Mouse (Mus musculus): Measurements from ENCODE around the gene Kctd3. TPM values are rescaled to one million over a fixed set of nuclear protein-coding genes. Genes with fewer than 3 reads are reported as not detected.

Gene Kctd3
- 37.9 and 39.4 TPM in 2 replicates for polyA plus RNA-seq (2016; fragmentation: Nextera tagmentation; extraction: Ambion mirVana)

DNA sequence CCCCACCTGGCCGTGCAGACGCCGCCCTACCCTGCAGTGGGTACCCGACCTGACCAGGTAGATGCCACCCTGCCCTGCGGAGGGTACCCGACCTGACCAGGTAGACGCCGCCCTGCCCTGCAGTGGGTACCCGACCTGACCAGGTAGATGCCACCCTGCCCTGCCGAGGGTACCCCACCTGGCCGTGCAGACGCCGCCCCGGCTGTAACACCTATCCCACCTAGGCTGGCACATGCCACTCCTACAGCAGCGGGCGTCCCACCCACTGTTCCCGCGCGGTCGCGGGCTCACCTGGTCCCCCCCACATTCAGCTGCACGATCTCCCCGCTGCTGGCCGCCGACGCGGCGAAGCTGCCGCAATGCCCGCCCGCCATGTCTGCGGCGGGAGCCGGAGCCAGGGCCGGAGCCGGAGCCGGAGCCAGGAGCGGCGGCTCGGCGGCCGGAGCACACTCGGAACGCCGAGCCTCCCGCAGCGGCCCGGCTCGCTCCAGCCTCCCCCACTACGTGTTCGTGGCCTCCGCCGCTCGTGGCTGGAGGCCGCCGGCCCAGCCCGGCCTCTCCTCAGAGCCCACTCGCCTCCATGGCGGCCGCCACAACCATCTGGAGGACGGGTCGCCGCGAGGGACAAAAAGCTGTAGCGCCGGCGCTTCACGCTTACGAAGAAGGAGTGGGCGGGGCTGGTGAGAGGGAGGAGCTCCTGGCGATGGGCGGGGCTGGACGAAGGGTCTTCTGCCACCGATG lies at the start of gene Kctd3:
TSS of gene Kctd3 (minus strand) at position 603 of the 741 bp plus-strand sequence.
- Histone ChIP-seq H3K36me3 (replicated peaks) (no peaks in the 10 kb centered on the region; the same call in 1 of the 2 replicates), H3K27ac (peak within 1 kb of the TSS; percentile 78), H3K9me3 (no peaks in the 10 kb centered on the region), H3K4me1 (peaks cover 26% of the 10 kb centered on the region), H3K27me3 (peaks cover 5% of the 10 kb centered on the region; the same call in 1 of the 2 replicates), H3K4me2 (peak within 1 kb of the TSS; percentile 99), H3K9ac (peak within 1 kb of the TSS; percentile 91), H3K4me3 (replicated peaks) (peak within 1 kb of the TSS; percentile 99)
- peak; percentile 93 for ATAC-seq (ENCODE audit: low FRiP score)
- WGBS, result under 1% methylated on average over 64 of the region's 74 CpGs

DNA sequence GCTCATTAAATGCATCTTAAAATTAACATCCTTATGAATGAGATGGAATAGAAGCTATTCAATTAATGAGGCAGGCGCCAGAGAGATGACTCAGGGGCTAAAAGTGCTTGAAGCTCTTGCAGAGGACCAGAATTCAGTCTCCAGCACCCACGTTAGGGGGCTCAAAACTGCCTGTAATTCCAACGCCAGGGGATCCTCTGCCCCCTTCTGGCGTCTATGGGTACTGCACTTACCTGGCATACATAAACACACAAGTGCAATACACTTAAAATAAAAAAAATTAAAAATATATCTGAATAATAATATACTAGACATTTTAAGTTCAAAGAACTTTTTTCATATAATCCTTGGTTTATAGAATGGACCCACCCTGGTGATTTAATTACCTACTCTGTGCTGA lies 49.8 kb upstream of the Kctd3 start:
- Histone ChIP-seq H3K4me1 (no peaks in the 10 kb centered on the region), H3K4me2 (no peak overlapping the region), H3K9ac (no peak overlapping the region), H3K4me3 (replicated peaks) (no peak overlapping the region), H3K27ac (no peak overlapping the region), H3K36me3 (replicated peaks) (no peaks in the 10 kb centered on the region), H3K27me3 (no peaks in the 10 kb centered on the region), H3K9me3 (no peaks in the 10 kb centered on the region)
- WGBS, result 62% methylated on average over 4 of the region's 4 CpGs
- ATAC-seq (ENCODE audit: low FRiP score), result no peak

DNA sequence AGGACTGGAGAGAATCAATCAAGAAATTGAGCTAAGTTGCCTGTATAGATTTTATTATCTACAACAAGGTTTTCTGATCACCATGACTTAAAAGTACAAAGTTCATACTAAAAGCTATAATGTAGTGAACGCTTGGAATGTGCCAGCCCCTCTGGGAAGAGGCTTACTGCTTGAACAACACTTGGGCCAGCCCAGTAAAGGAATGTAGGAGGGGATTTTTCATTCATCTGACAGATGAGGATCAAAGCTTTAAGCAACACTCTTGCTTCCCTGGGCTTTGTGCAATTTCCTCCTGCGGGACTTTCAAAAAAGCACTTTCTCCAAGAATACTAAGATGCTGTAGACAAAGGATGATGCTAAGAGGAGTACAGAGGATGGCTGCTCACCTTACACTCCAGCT lies 48.3 kb upstream of the Kctd3 start:
- WGBS, result 72% methylated on average over 2 of the region's 2 CpGs
- no peaks in the 10 kb centered on the region for H3K36me3 ChIP-seq (replicated peaks)
- ATAC-seq (ENCODE audit: low FRiP score), result no peak
- H3K4me1 ChIP-seq, result no peaks in the 10 kb centered on the region
- H3K4me2 ChIP-seq, result no peak overlapping the region
- H3K27me3 ChIP-seq, result no peaks in the 10 kb centered on the region
- no peaks in the 10 kb centered on the region for H3K9me3 ChIP-seq
- no peak overlapping the region for H3K9ac ChIP-seq
- H3K27ac ChIP-seq, result no peak overlapping the region
- H3K4me3 ChIP-seq (replicated peaks), result no peak overlapping the region

DNA sequence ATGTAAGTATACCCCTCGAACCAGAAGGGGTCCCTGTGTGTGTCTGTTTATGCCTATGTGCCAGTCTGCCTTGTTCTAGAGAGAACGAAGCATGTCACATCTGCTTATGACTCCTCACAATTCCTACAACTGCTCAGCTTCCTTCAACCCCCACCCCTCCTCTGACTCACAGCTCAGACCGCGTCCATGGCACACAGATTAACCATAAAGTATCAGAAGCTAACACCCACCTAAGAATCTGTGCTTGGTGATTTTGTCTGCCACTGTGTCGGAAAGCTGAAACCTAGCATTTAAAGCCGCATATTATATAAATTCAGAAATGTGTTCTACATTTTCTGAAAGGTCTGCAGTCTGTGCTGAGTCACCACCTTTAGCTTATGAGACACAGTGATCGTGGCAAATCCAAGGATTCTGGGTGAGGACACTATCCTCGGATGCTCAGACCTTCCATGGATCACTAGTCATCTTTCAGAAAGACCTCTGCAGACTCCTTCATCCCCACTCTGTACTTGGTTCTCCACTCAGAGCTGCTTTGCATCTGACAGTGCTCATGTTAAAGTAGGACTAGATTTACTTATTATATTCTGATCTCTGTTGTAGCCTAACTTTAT lies 47.4 kb upstream of the Kctd3 start:
- no peaks in the 10 kb centered on the region for H3K36me3 ChIP-seq (replicated peaks)
- no peaks in the 10 kb centered on the region for H3K27me3 ChIP-seq
- ATAC-seq (ENCODE audit: low FRiP score), result no peak
- H3K27ac ChIP-seq, result no peak overlapping the region
- no peak overlapping the region for H3K9ac ChIP-seq
- H3K4me3 ChIP-seq (replicated peaks), result no peak overlapping the region
- WGBS, result 89% methylated on average over 8 of the region's 8 CpGs
- no peak overlapping the region for H3K4me2 ChIP-seq
- H3K9me3 ChIP-seq, result no peaks in the 10 kb centered on the region
- H3K4me1 ChIP-seq, result no peaks in the 10 kb centered on the region

DNA sequence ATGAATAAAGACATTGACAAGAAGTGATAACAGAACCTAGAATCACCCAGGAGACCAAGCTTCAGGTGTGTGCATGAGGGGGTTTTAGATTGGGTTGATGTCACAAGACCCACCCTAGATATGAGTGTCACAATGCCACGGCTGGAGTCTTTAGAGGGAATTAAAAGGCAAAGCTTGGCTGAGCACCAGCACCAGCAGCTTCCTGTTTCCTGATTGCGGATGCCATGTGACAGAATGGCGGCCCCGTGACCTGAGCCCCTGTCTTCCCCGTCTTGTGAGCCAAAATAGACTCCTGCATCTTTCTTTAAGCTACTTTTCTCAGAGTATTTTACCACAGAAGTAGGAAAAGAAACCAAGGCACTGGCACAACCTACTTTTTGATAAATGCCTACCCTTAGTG lies 46.5 kb upstream of the Kctd3 start:
- no peaks in the 10 kb centered on the region for H3K9me3 ChIP-seq
- no peak overlapping the region for H3K27ac ChIP-seq
- no peaks in the 10 kb centered on the region for H3K4me1 ChIP-seq
- H3K9ac ChIP-seq, result no peak overlapping the region
- H3K4me2 ChIP-seq, result no peak overlapping the region
- no peak for ATAC-seq (ENCODE audit: low FRiP score)
- 87% methylated on average over 5 of the region's 5 CpGs for WGBS
- no peaks in the 10 kb centered on the region for H3K27me3 ChIP-seq
- no peaks in the 10 kb centered on the region for H3K36me3 ChIP-seq (replicated peaks)
- H3K4me3 ChIP-seq (replicated peaks), result no peak overlapping the region

DNA sequence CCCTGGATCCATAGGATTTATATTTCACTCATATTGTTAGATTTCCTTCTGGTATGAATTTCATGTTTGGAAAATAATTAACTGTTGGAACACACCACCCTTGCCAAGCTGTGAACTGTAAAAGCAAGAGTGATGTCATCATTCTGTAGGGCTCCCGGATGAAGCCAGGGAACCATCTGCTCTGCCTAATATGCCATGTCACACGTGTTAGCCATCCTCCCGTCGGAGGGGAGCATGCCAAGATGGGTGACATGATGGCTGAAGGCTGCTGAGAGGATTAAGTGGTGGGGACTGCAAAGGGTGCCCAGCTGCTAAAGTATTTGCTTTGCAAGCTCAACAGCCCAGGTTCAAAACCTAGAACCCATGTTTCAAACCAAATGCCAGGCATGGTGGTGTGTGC lies 44.5 kb upstream of the Kctd3 start:
- no peak for ATAC-seq (ENCODE audit: low FRiP score)
- no peaks in the 10 kb centered on the region for H3K36me3 ChIP-seq (replicated peaks)
- H3K4me1 ChIP-seq, result no peaks in the 10 kb centered on the region
- 86% methylated on average over 4 of the region's 4 CpGs for WGBS
- H3K9me3 ChIP-seq, result no peaks in the 10 kb centered on the region
- no peak overlapping the region for H3K27ac ChIP-seq
- H3K27me3 ChIP-seq, result no peaks in the 10 kb centered on the region
- H3K4me3 ChIP-seq (replicated peaks), result no peak overlapping the region
- no peak overlapping the region for H3K4me2 ChIP-seq
- no peak overlapping the region for H3K9ac ChIP-seq

DNA sequence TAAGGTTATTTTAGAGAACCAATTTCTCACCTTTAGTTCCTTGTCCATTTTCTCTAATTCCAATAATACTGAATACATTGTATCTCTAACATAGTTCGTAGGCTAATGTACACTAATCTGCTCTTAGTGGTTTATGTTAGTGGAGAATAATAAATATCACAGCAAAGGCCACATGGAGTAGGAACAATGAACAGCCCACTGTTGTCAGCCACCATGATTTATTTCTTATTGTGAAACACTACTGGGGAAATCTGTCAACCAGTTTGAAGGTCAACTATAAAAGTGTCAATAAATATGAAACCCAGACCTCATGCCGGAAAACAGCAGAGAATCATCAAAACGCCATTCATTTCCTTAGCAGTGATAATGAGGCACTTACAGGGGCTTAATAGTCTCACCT lies 42.5 kb upstream of the Kctd3 start:
- no peak for ATAC-seq (ENCODE audit: low FRiP score)
- 81% methylated on average over 3 of the region's 3 CpGs for WGBS

DNA sequence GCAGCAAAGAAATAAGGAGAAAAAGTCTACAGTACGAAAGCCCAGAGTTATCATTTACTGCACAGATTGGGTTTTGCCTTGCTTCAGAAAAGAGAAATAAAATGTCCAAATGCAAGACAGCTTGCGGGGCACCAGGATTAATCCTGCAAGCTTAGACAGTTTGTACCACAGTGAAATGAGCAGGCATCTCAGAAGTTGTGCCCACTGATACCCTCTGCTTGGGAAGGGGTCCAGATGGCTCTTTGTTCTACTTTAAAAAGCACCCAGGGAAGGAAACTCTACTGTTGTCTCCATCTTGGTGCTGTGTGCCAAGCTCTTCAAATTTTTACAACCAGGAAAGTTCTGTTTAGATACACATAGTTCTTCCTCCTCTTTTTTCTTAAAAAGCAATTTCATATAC lies 40.7 kb upstream of the Kctd3 start:
- no peak for ATAC-seq (ENCODE audit: low FRiP score)
- WGBS, result 93% methylated on average over 2 of the region's 2 CpGs
- H3K27ac ChIP-seq, result no peak overlapping the region
- H3K4me3 ChIP-seq (replicated peaks), result no peak overlapping the region
- no peaks in the 10 kb centered on the region for H3K4me1 ChIP-seq
- H3K36me3 ChIP-seq (replicated peaks), result no peaks in the 10 kb centered on the region
- no peaks in the 10 kb centered on the region for H3K9me3 ChIP-seq
- H3K27me3 ChIP-seq, result no peaks in the 10 kb centered on the region
- H3K9ac ChIP-seq, result no peak overlapping the region
- H3K4me2 ChIP-seq, result no peak overlapping the region

More for the DNA sequence above, 42.5 kb upstream of the Kctd3 start:
- Histone ChIP-seq H3K27me3 (no peaks in the 10 kb centered on the region), H3K4me2 (no peak overlapping the region), H3K4me1 (no peaks in the 10 kb centered on the region), H3K36me3 (replicated peaks) (no peaks in the 10 kb centered on the region), H3K4me3 (replicated peaks) (no peak overlapping the region), H3K9ac (no peak overlapping the region), H3K27ac (no peak overlapping the region), H3K9me3 (no peaks in the 10 kb centered on the region)

DNA sequence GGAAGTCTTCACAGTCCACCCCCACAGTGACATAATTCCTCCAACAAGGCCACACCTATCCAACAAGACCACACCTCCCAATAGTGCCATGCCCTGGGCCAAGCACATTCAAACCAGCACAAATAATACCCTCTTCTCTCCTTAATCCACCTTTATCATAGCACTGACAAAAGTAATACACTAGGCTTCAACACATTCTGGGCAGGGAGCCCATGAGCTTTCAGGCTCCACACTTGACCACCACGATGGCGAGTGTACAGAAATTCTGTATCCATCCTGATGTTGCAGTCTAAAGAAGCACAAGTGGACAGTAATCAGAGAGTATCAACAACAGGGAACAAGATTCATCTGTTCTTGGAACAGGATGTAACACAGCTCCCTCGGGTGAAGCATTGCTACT lies 40.3 kb upstream of the Kctd3 start:
- no peak overlapping the region for H3K27ac ChIP-seq
- no peak overlapping the region for H3K9ac ChIP-seq
- ATAC-seq (ENCODE audit: low FRiP score), result no peak
- H3K4me2 ChIP-seq, result no peak overlapping the region
- H3K4me3 ChIP-seq (replicated peaks), result no peak overlapping the region
- WGBS, result 84% methylated on average over 3 of the region's 3 CpGs
- no peaks in the 10 kb centered on the region for H3K27me3 ChIP-seq
- H3K36me3 ChIP-seq (replicated peaks), result no peaks in the 10 kb centered on the region
- H3K4me1 ChIP-seq, result no peaks in the 10 kb centered on the region
- no peaks in the 10 kb centered on the region for H3K9me3 ChIP-seq

DNA sequence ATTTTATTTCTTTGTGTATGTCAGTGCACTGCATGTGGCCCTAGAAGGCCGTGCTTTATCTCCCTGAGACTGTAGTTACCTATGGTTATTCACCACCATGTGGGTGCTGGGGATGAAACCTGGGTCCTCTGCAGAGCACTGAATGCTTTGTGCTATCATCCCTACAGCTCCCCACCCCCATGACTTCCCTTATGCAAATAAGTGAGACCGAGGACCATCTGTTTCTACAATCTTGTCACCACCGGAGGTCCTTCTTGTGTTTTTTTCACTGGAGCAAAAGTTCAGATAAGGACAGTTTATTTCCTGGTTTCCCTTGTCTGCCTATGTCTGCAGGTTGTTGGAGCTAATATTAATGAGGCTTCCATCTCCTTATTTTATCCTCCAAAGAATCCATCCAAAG lies 39.2 kb upstream of the Kctd3 start:
- WGBS, result 83% methylated on average over 3 of the region's 3 CpGs
- Histone ChIP-seq H3K27ac (no peak overlapping the region), H3K4me3 (replicated peaks) (no peak overlapping the region), H3K9ac (no peak overlapping the region), H3K36me3 (replicated peaks) (no peaks in the 10 kb centered on the region), H3K27me3 (no peaks in the 10 kb centered on the region), H3K9me3 (no peaks in the 10 kb centered on the region), H3K4me2 (no peak overlapping the region), H3K4me1 (no peaks in the 10 kb centered on the region)
- no peak for ATAC-seq (ENCODE audit: low FRiP score)

DNA sequence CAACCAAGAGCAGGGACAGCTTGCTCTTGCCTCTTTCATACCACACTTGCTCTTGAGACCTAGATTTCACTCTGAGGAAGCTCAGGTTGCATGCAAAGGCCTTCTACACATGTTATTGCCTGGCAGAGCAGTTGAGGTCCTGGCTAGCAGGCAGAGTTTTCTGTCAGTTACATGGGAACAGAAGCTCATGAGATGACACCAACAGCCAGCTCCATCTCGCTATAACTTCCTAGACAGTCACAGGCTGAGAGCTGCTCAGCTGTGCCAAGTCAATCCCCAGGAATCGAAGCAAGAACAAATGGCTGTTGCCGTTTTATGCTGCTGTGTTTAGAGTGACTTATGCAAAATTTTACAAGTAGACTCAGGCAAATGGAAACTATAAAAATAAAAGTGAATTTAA lies 38.7 kb upstream of the Kctd3 start:
- Histone ChIP-seq H3K9ac (no peak overlapping the region), H3K4me1 (no peaks in the 10 kb centered on the region), H3K9me3 (no peaks in the 10 kb centered on the region), H3K4me3 (replicated peaks) (no peak overlapping the region), H3K4me2 (no peak overlapping the region), H3K27me3 (no peaks in the 10 kb centered on the region), H3K36me3 (replicated peaks) (no peaks in the 10 kb centered on the region), H3K27ac (no peak overlapping the region)
- WGBS, result 86% methylated on average over 3 of the region's 3 CpGs
- ATAC-seq (ENCODE audit: low FRiP score), result no peak

DNA sequence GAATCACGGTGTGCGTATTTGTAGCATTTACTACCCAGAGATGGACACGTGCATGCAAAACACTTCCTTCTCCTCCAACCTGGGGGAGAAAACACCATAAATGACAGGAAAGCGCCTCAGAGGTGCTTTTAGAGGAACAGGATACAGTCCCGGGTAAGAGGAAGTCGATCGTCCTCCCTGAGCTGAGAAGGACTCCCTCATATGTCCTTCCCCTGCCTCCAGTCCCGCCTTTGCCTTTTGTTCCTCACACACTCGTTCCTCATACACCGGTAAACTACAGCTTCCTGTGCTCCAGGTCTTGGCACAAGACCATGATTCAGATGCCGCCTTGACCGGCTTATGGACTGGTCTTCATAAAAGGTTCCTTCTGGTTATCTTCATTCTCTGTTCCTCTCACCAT lies 33.6 kb upstream of the Kctd3 start:
- Histone ChIP-seq H3K4me3 (replicated peaks) (no peak overlapping the region), H3K27me3 (no peaks in the 10 kb centered on the region), H3K36me3 (replicated peaks) (no peaks in the 10 kb centered on the region), H3K27ac (no peak overlapping the region), H3K9me3 (no peaks in the 10 kb centered on the region), H3K4me2 (no peak overlapping the region), H3K9ac (no peak overlapping the region), H3K4me1 (no peaks in the 10 kb centered on the region)
- WGBS, result 93% methylated on average over 12 of the region's 12 CpGs
- no peak for ATAC-seq (ENCODE audit: low FRiP score)

DNA sequence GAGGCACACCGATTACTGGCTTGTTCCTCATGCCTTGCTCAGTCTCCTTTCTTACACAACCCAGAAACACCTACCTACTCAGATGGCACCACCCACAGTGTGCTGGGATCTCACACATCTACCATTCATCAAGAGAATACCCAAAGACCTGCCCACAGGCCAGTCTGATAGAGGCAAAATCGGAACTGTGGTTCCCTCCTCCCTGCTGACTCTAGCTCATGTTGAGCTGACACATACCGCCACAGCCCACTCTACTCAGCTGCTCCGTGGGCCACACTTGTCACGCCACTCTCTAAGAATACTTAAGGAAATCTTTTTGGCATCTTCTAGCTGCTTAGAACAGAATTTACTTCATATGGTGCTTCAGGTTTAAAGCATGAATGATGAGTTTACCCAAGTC lies 31.7 kb upstream of the Kctd3 start:
- Histone ChIP-seq H3K4me3 (replicated peaks) (no peak overlapping the region), H3K4me1 (no peaks in the 10 kb centered on the region), H3K9me3 (no peaks in the 10 kb centered on the region), H3K27me3 (no peaks in the 10 kb centered on the region), H3K27ac (no peak overlapping the region), H3K36me3 (replicated peaks) (no peaks in the 10 kb centered on the region), H3K4me2 (no peak overlapping the region), H3K9ac (no peak overlapping the region)
- ATAC-seq (ENCODE audit: low FRiP score), result no peak
- WGBS, result 90% methylated on average over 5 of the region's 5 CpGs

Measured in forebrain, embryonic 12.5 days (tissue).